Mouse (Mus musculus): ENCODE data around the gene Camk2n2. TPM values are rescaled to one million over a fixed set of nuclear protein-coding genes. Genes with fewer than 3 reads are reported as not detected.

The Camk2n2 gene
- polyA plus RNA-seq, 1 experiment from 2014 or later: 1.1 TPM

- peak within 1 kb of the TSS; percentile 58 for H3K9ac ChIP-seq
- H3K9me3 ChIP-seq: no peaks in the 10 kb centered on the region
- H3K27ac ChIP-seq: no peak within 1 kb of the TSS
- ATAC-seq (ENCODE audit: borderline replicate concordance, extremely low read depth, low FRiP score, low TSS enrichment): peak; percentile 69; the same call in 1 of the 2 replicates
- peak within 1 kb of the TSS; percentile 94 for H3K4me2 ChIP-seq
- peak within 1 kb of the TSS; percentile 53 for H3K4me3 ChIP-seq
- WGBS: 5% methylated on average over 54 of the region's 54 CpGs
- no peaks in the 10 kb centered on the region for H3K36me3 ChIP-seq
- H3K27me3 ChIP-seq: peaks cover 29% of the 10 kb centered on the region
- H3K4me1 ChIP-seq: peaks cover 13% of the 10 kb centered on the region; the same call in 1 of the 2 replicates
These were observed 8.9 kb upstream of the Camk2n2 start, which contains the start of gene Ece2 for GRCm38 (mm10) chr16:20629731-20630634. TSS of gene Ece2 (plus strand) at chr16:20629828.

- peak overlapping the region; percentile 94 for H3K4me2 ChIP-seq
- no peak for ATAC-seq (ENCODE audit: borderline replicate concordance, extremely low read depth, low FRiP score, low TSS enrichment)
- 51% methylated on average over 11 of the region's 11 CpGs for WGBS
- peaks cover 29% of the 10 kb centered on the region for H3K27me3 ChIP-seq
- H3K4me1 ChIP-seq: peaks cover 13% of the 10 kb centered on the region; the same call in 1 of the 2 replicates
- H3K4me3 ChIP-seq: no peak overlapping the region
- no peaks in the 10 kb centered on the region for H3K36me3 ChIP-seq
- H3K27ac ChIP-seq: no peak overlapping the region
- no peaks in the 10 kb centered on the region for H3K9me3 ChIP-seq
- no peak overlapping the region for H3K9ac ChIP-seq
These were observed 7.8 kb upstream of the Camk2n2 start for GRCm38 (mm10) chr16:20628871-20629391.

- H3K4me3 ChIP-seq: no peak overlapping the region
- H3K9me3 ChIP-seq: no peaks in the 10 kb centered on the region
- WGBS: 33% methylated on average over 2 of the region's 2 CpGs
- H3K36me3 ChIP-seq: no peaks in the 10 kb centered on the region
- H3K9ac ChIP-seq: no peak overlapping the region
- H3K4me1 ChIP-seq: peaks cover 33% of the 10 kb centered on the region
- no peak overlapping the region for H3K4me2 ChIP-seq
- H3K27ac ChIP-seq: no peak overlapping the region
- peaks cover 34% of the 10 kb centered on the region for H3K27me3 ChIP-seq
- no peak for ATAC-seq (ENCODE audit: borderline replicate concordance, extremely low read depth, low FRiP score, low TSS enrichment)
These were observed 2.1 kb upstream of the Camk2n2 start for GRCm38 (mm10) chr16:20623211-20623610.

GRCm38 (mm10) chr16:20621991-20622685 is 1.1 kb upstream of the Camk2n2 start:
- Histone ChIP-seq H3K27me3 (peaks cover 34% of the 10 kb centered on the region), H3K27ac (peak overlapping the region; percentile 64), H3K4me3 (peak overlapping the region; percentile 81), H3K4me2 (peak overlapping the region; percentile 100), H3K36me3 (0 out of 2 replicates have a peak, but pooled peaks cover 2% of the 10 kb centered on the region), H3K9me3 (no peaks in the 10 kb centered on the region), H3K9ac (peak overlapping the region; percentile 66), H3K4me1 (peaks cover 33% of the 10 kb centered on the region)
- ATAC-seq (ENCODE audit: borderline replicate concordance, extremely low read depth, low FRiP score, low TSS enrichment): peak; percentile 73
- WGBS: under 1% methylated on average over 34 of the region's 37 CpGs

GRCm38 (mm10) chr16:20620751-20621190 is 316 bp downstream of the Camk2n2 start:
- 2% methylated on average over 32 of the region's 32 CpGs for WGBS
- H3K4me1 ChIP-seq: peaks cover 33% of the 10 kb centered on the region
- H3K27me3 ChIP-seq: peaks cover 34% of the 10 kb centered on the region
- peak overlapping the region; percentile 81 for H3K4me3 ChIP-seq
- no peaks in the 10 kb centered on the region for H3K9me3 ChIP-seq
- H3K4me2 ChIP-seq: peak overlapping the region; percentile 100
- H3K9ac ChIP-seq: peak overlapping the region; percentile 66
- peak; percentile 8; the same call in 1 of the 2 replicates for ATAC-seq (ENCODE audit: borderline replicate concordance, extremely low read depth, low FRiP score, low TSS enrichment)
- 0 out of 2 replicates have a peak, but pooled peaks cover 2% of the 10 kb centered on the region for H3K36me3 ChIP-seq
- H3K27ac ChIP-seq: no peak overlapping the region

- 0% methylated on average over 9 of the region's 9 CpGs for WGBS
These were observed 720 bp downstream of the Camk2n2 start for GRCm38 (mm10) chr16:20620399-20620735.

GRCm38 (mm10) chr16:20619541-20620398 is 1.3 kb downstream of the Camk2n2 start:
- Histone ChIP-seq H3K4me1 (peaks cover 33% of the 10 kb centered on the region), H3K27ac (no peak overlapping the region), H3K9me3 (no peaks in the 10 kb centered on the region), H3K27me3 (peaks cover 34% of the 10 kb centered on the region), H3K9ac (no peak overlapping the region), H3K36me3 (0 out of 2 replicates have a peak, but pooled peaks cover 2% of the 10 kb centered on the region), H3K4me2 (peak overlapping the region; percentile 100), H3K4me3 (peak overlapping the region; percentile 81)
- WGBS: 2% methylated on average over 82 of the region's 83 CpGs
- peak; percentile 34; the same call in 1 of the 2 replicates for ATAC-seq (ENCODE audit: borderline replicate concordance, extremely low read depth, low FRiP score, low TSS enrichment)

More at GRCm38 (mm10) chr16:20620399-20620735, 720 bp downstream of the Camk2n2 start:
- H3K27ac ChIP-seq: no peak overlapping the region
- peaks cover 34% of the 10 kb centered on the region for H3K27me3 ChIP-seq
- 0 out of 2 replicates have a peak, but pooled peaks cover 2% of the 10 kb centered on the region for H3K36me3 ChIP-seq
- H3K4me2 ChIP-seq: peak overlapping the region; percentile 100
- peaks cover 33% of the 10 kb centered on the region for H3K4me1 ChIP-seq
- H3K4me3 ChIP-seq: peak overlapping the region; percentile 81
- no peak overlapping the region; the same call in 1 of the 2 replicates for H3K9ac ChIP-seq
- ATAC-seq (ENCODE audit: borderline replicate concordance, extremely low read depth, low FRiP score, low TSS enrichment): no peak
- H3K9me3 ChIP-seq: no peaks in the 10 kb centered on the region

GRCm38 (mm10) chr16:20611357-20612227 is 9.5 kb downstream of the Camk2n2 start, which contains the start of the genes Eef1akmt4, Gm49333 and Alg3:
TSS of gene Eef1akmt4 (plus strand) at chr16:20611593.
TSS of gene Gm49333 (plus strand) at chr16:20611610.
TSS of gene Alg3 (minus strand) at chr16:20611735.
- Histone ChIP-seq H3K36me3 (peaks cover 11% of the 10 kb centered on the region), H3K9ac (peak within 1 kb of the TSS; percentile 74), H3K27me3 (no peaks in the 10 kb centered on the region), H3K4me2 (peak within 1 kb of the TSS; percentile 79), H3K4me1 (peaks cover 19% of the 10 kb centered on the region; the same call in 1 of the 2 replicates), H3K27ac (peak within 1 kb of the TSS; percentile 57), H3K4me3 (peak within 1 kb of the TSS; percentile 83), H3K9me3 (no peaks in the 10 kb centered on the region)
- 2% methylated on average over 41 of the region's 41 CpGs for WGBS
- ATAC-seq (ENCODE audit: borderline replicate concordance, extremely low read depth, low FRiP score, low TSS enrichment): peak; percentile 97

GRCm38 (mm10) chr16:20610501-20611356 is 10.4 kb downstream of the Camk2n2 start:
- Histone ChIP-seq H3K4me1 (peaks cover 19% of the 10 kb centered on the region; the same call in 1 of the 2 replicates), H3K4me2 (peak overlapping the region; percentile 79), H3K36me3 (peaks cover 20% of the 10 kb centered on the region), H3K27ac (peak overlapping the region; percentile 57), H3K4me3 (peak overlapping the region; percentile 83), H3K9me3 (no peaks in the 10 kb centered on the region), H3K9ac (peak overlapping the region; percentile 74), H3K27me3 (no peaks in the 10 kb centered on the region)
- no peak; the same call in 1 of the 2 replicates for ATAC-seq (ENCODE audit: borderline replicate concordance, extremely low read depth, low FRiP score, low TSS enrichment)
- WGBS: under 1% methylated on average over 28 of the region's 28 CpGs

All from lung, embryonic 15.5 days (tissue).